Mouse (Mus musculus) neural tube, embryonic 12.5 days (tissue): ENCODE data around the gene Plin3. TPM values are rescaled to one million over a fixed set of nuclear protein-coding genes. Genes with fewer than 3 reads are reported as not detected.

Experiments
- microRNA counts: library from miRNA; unstranded; fragments of <30 nt; microRNA quantifications from one replicate; lab custom pipeline; 2017
- microRNA-seq: library from miRNA; unstranded; fragments of <30 nt; microRNA quantifications from one replicate; pipeline ENCODE4, GENCODE M21; 2017
- polyA plus RNA-seq: library from polyadenylated mRNA; unstranded; fragments of >200 nt; fragmentation: Nextera tagmentation; extraction: Ambion mirVana; gene quantifications from 2 replicates; pipeline ENCODE4 v1.2.1, GENCODE M21; 2016

The Plin3 gene
- polyA plus RNA-seq, 1 experiment from 2014 or later, result 31.7 TPM

MicroRNAs encoded within 50 kb of the gene (microRNA counts, 519-probe panel; counts per million panel counts)
- 342 counts per million, percentile 67 among the panel's probes with 10 or more counts for microRNA mmu-miR-7b (lab: Ali Mortazavi, UCI)

Small RNA genes lying within 50 kb of the gene (microRNA-seq; reads per million reads assigned to microRNA genes)
- gene Mir7b, result 91.8 reads per million, percentile 49 among the genes with 10 or more reads in this experiment

Other genes with a start within 250 kb of the Plin3 start
- 61.0 and 63.8 TPM in 2 replicates for gene Ubxn6, start 217.8 kb downstream of the Plin3 start, polyA plus RNA-seq
- gene Hdgfl2, start 213.2 kb downstream of the Plin3 start, polyA plus RNA-seq, result 166 and 173 TPM in 2 replicates
- gene Plin4, start 183.1 kb downstream of the Plin3 start, polyA plus RNA-seq, result 0.05 and 0.10 TPM in 2 replicates
- gene Plin5, start 175.3 kb downstream of the Plin3 start, polyA plus RNA-seq, result 0.30 and 0.38 TPM in 2 replicates
- 0.14 TPM in 1 of 2 replicates, not detected in the other for gene Lrg1, start 170.9 kb downstream of the Plin3 start, polyA plus RNA-seq
- gene Sema6b, start 152.5 kb downstream of the Plin3 start, polyA plus RNA-seq, result 12.5 and 13.0 TPM in 2 replicates
- gene Tnfaip8l1, start 130.4 kb downstream of the Plin3 start, polyA plus RNA-seq, result 8.9 and 9.8 TPM in 2 replicates
- 65.5 and 65.9 TPM in 2 replicates for gene Mydgf, start 109.0 kb downstream of the Plin3 start, polyA plus RNA-seq
- 35.0 and 35.1 TPM in 2 replicates for gene Dpp9, start 74.0 kb downstream of the Plin3 start, polyA plus RNA-seq
- 19.9 and 20.6 TPM in 2 replicates for gene Fem1a, start 36.1 kb downstream of the Plin3 start, polyA plus RNA-seq
- 1.5 and 2.0 TPM in 2 replicates for gene Ticam1, start 16.1 kb downstream of the Plin3 start, polyA plus RNA-seq
- gene Arrdc5, start 7.4 kb upstream of the Plin3 start, polyA plus RNA-seq, result not detected in 2 replicates
- gene Uhrf1, start 10.4 kb upstream of the Plin3 start, polyA plus RNA-seq, result 94.7 and 95.2 TPM in 2 replicates
- gene Kdm4b, start 33.2 kb upstream of the Plin3 start, polyA plus RNA-seq, result 86.1 and 86.7 TPM in 2 replicates
- gene Ptprs, start 183.6 kb upstream of the Plin3 start, polyA plus RNA-seq, result 294 and 314 TPM in 2 replicates
- not detected in 2 replicates for gene Znrf4, start 219.6 kb upstream of the Plin3 start, polyA plus RNA-seq